9 mouse cellular contexts compared by ENCODE assay signal in the genomic region with DNA sequence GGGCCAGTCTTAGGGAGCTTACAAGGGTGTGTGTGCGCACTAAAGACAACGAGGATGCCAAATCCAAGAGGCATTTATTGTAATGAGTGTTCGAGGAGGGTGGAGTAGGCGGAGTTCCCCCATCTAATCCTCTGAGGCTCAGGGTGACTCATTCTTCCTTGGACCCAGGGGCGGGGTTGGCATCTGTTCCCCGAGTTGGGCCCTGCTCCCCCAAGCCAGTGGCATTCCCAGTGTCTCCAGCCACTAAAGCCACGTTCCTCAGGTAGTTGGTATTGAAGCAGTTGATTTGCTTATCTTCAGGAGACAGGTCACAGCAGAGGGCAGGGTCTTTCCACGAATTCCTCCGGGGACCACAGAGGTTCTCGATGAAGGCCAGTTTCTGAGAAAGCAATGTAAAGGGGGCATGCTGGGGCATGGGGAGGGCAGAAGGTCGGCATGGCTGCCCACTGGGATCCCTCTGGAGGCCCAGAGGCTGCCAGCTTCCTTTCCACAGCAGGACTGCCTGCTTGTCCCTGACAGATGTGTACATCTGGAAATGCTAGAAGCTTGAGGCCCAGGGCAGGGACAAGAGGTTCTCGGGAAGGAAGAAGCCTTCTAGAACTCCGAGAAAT. TPM values are rescaled to one million over a fixed set of nuclear protein-coding genes. Genes with fewer than 3 reads are reported as not detected.
DNase-seq lines count a peak whose midpoint lies in the region; ATAC-seq and TF ChIP-seq lines count a peak whose summit lies in the region.
"Had no signal": no experiment of that assay in that cellular context is flagged by ENCODE, and none has a peak within 500 bp of the region (broad histone marks: within the 10 kb centered on the region; RNA-seq: fewer than 3 reads in every experiment).

No protein-coding gene starts in this region.

- peak; percentile 97 for DNase-seq in heart, adult 11 months
- DNase-seq in NIH3T3 (ENCODE audit: low read depth), result peak; percentile 79
- peak; percentile 61 for DNase-seq in gastrocnemius, postnatal 14 days
- peak in 2 of 3 experiments; percentile 20 to 65 for DNase-seq in liver, embryonic 14.5 days (ENCODE audit: low read depth in 3 of 3, low spot score in 3 of 3)
- DNase-seq in cerebellum, adult 9-11 months, result no peak
- DNase-seq in frontal cortex, postnatal 14 days (ENCODE audit: low spot score in 2 of 2), result no peak
- no peak for DNase-seq in forebrain, postnatal 0 days

- no peak for TF ChIP-seq CTCF in liver, embryonic 14.5 days (IDR thresholded peaks at IDR 0.05; ENCODE audit: low read depth)
- no peak for TF ChIP-seq CTCF in forebrain, postnatal 0 days (IDR thresholded peaks at IDR 0.05; ENCODE audit: low read depth)

- no peak for TF ChIP-seq EP300 in liver, embryonic 14.5 days (IDR thresholded peaks at IDR 0.05; ENCODE audit: low read depth)

- no peak overlapping the region for H3K4me3 ChIP-seq in heart, embryonic 11.5 days (ENCODE audit: low read depth, low read length)
- no peak overlapping the region for H3K4me3 ChIP-seq in liver, embryonic 14.5 days (ENCODE audit: insufficient read depth in 1 of 2, low read depth in 2 of 2, low read length in 2 of 2)
- no peak overlapping the region for H3K4me3 ChIP-seq in forebrain, postnatal 0 days (ENCODE audit: low read depth, low read length)

- peaks cover 41% of the 10 kb centered on the region for H3K4me1 ChIP-seq in heart, embryonic 11.5 days (ENCODE audit: control insufficient read depth, insufficient read depth, low read length)
- H3K4me1 ChIP-seq in liver, embryonic 14.5 days (replicated peaks; ENCODE audit: control insufficient read depth in 2 of 2, insufficient read depth in 2 of 2, low read length in 1 of 2), result peaks cover 20 to 32% of the 10 kb centered on the region in 2 experiments
- no peaks in the 10 kb centered on the region for H3K4me1 ChIP-seq in forebrain, postnatal 0 days (ENCODE audit: insufficient read depth)

- 72% methylated on average over 13 of the region's 13 CpGs for WGBS in heart, embryonic 11.5 days (ENCODE audit: insufficient replicate concordance)
- 30% methylated on average over 13 of the region's 13 CpGs for WGBS in liver, embryonic 14.5 days (ENCODE audit: insufficient replicate concordance)
- WGBS in forebrain, postnatal 0 days, result 78% methylated on average over 13 of the region's 13 CpGs

- H3K9ac ChIP-seq in heart, embryonic 11.5 days (ENCODE audit: low read depth, low read length), result no peak overlapping the region
- peak overlapping the region; percentile 18 for H3K9ac ChIP-seq in liver, embryonic 14.5 days (replicated peaks)
- H3K9ac ChIP-seq in forebrain, postnatal 0 days, result no peak overlapping the region

- H3K27me3 ChIP-seq in heart, embryonic 11.5 days (ENCODE audit: control insufficient read depth, insufficient read depth, low read length), result no peaks in the 10 kb centered on the region
- H3K27me3 ChIP-seq in liver, embryonic 14.5 days (ENCODE audit: control insufficient read depth, insufficient read depth, low read length), result no peaks in the 10 kb centered on the region
- no peaks in the 10 kb centered on the region for H3K27me3 ChIP-seq in forebrain, postnatal 0 days (ENCODE audit: insufficient read depth, low read length)
- H3K27me3 ChIP-seq: megakaryocyte, embryonic 14.5 days had no signal

- H3K9me3 ChIP-seq in heart, embryonic 11.5 days (replicated peaks; ENCODE audit: control insufficient read depth, low read length), result no peaks in the 10 kb centered on the region
- H3K9me3 ChIP-seq in liver, embryonic 14.5 days (ENCODE audit: control insufficient read depth, low read length), result no peaks in the 10 kb centered on the region
- no peaks in the 10 kb centered on the region for H3K9me3 ChIP-seq in forebrain, postnatal 0 days (ENCODE audit: low read length)
- H3K9me3 ChIP-seq: megakaryocyte, embryonic 14.5 days had no signal

- H3K4me2 ChIP-seq in heart, embryonic 11.5 days, result no peak overlapping the region
- peak overlapping the region; percentile 15; the same call in 1 of the 2 replicates for H3K4me2 ChIP-seq in liver, embryonic 14.5 days (ENCODE audit: low read depth)
- H3K4me2 ChIP-seq in forebrain, postnatal 0 days (ENCODE audit: low read depth), result no peak overlapping the region

- H3K27ac ChIP-seq in heart, embryonic 11.5 days (ENCODE audit: low read depth, low read length), result no peak overlapping the region
- H3K27ac ChIP-seq in liver, embryonic 14.5 days, result peak overlapping the region; percentile 22; the same call in 1 of the 2 replicates
- H3K27ac ChIP-seq in forebrain, postnatal 0 days (ENCODE audit: low read depth, low read length), result no peak overlapping the region

- H3K36me3 ChIP-seq in heart, embryonic 11.5 days (ENCODE audit: control insufficient read depth, insufficient read depth, low read length), result peaks cover 8% of the 10 kb centered on the region; the same call in 1 of the 2 replicates
- H3K36me3 ChIP-seq in liver, embryonic 14.5 days (replicated peaks; ENCODE audit: control insufficient read depth, insufficient read depth, low read depth), result no peaks in the 10 kb centered on the region
- H3K36me3 ChIP-seq in forebrain, postnatal 0 days (ENCODE audit: insufficient read depth), result peaks cover 27% of the 10 kb centered on the region

- no peak for ATAC-seq in heart, embryonic 11.5 days (replicated peaks; ENCODE audit: insufficient number of reproducible peaks, low FRiP score, low TSS enrichment)
- peak; percentile 48 for ATAC-seq in liver, embryonic 14.5 days (ENCODE audit: insufficient read depth)
- no peak for ATAC-seq in forebrain, postnatal 0 days

- intact Hi-C loops in gastrocnemius, postnatal 14 days (cut with DNase I; ENCODE audit: low total_unique reads), result no loop called here

RNA-seq across cellular contexts. Expression of a gene that starts 5.2 kb away (rescaled TPM):
- polyA plus RNA-seq in heart, embryonic 11.5 days (2014; fragmentation: Nextera tagmentation; extraction: Ambion mirVana), result 85.0 and 86.7 TPM in 2 replicates
- 10 to 100 TPM; 16.7 to 18.5 TPM for total RNA-seq in gastrocnemius, postnatal 14 days (2021)
- polyA plus RNA-seq in liver, embryonic 14.5 days (2012; rRNA removed), result 9.3 and 9.8 TPM in 2 replicates
- 10.2 and 12.9 TPM in 2 replicates for polyA plus RNA-seq in liver, embryonic 14.5 days (2014; fragmentation: Nextera tagmentation; extraction: Ambion mirVana)
- 3.3 and 4.8 TPM in 2 replicates for total RNA-seq in forebrain, postnatal 0 days (2014; rRNA removed)
- 8.3 and 8.7 TPM in 2 replicates for polyA plus RNA-seq in forebrain, postnatal 0 days (2015; fragmentation: Nextera tagmentation; extraction: Ambion mirVana)

RNA-seq across cellular contexts. Expression of a gene that starts 25.8 kb away (rescaled TPM):
- polyA plus RNA-seq in heart, embryonic 11.5 days (2014; fragmentation: Nextera tagmentation; extraction: Ambion mirVana), result 42.2 and 46.1 TPM in 2 replicates
- total RNA-seq in gastrocnemius, postnatal 14 days (2021), result 10 to 100 TPM; 29.0 to 29.6 TPM
- polyA plus RNA-seq in liver, embryonic 14.5 days (2012; rRNA removed), result 14.5 and 19.9 TPM in 2 replicates
- 37.1 and 39.9 TPM in 2 replicates for polyA plus RNA-seq in liver, embryonic 14.5 days (2014; fragmentation: Nextera tagmentation; extraction: Ambion mirVana)
- total RNA-seq in forebrain, postnatal 0 days (2014; rRNA removed), result 40.2 and 52.6 TPM in 2 replicates
- polyA plus RNA-seq in forebrain, postnatal 0 days (2015; fragmentation: Nextera tagmentation; extraction: Ambion mirVana), result 36.5 and 41.2 TPM in 2 replicates

RNA-seq across cellular contexts. Expression of a gene that starts 46.5 kb away (rescaled TPM):
- polyA plus RNA-seq in heart, embryonic 11.5 days (2014; fragmentation: Nextera tagmentation; extraction: Ambion mirVana), result 3.5 and 5.1 TPM in 2 replicates
- 10 to 100 TPM; 27.1 to 50.8 TPM for total RNA-seq in gastrocnemius, postnatal 14 days (2021)
- 0.12 and 0.43 TPM in 2 replicates for polyA plus RNA-seq in liver, embryonic 14.5 days (2012; rRNA removed)
- 0.17 and 0.47 TPM in 2 replicates for polyA plus RNA-seq in liver, embryonic 14.5 days (2014; fragmentation: Nextera tagmentation; extraction: Ambion mirVana)
- total RNA-seq in forebrain, postnatal 0 days (2014; rRNA removed), result 0.81 and 1.8 TPM in 2 replicates
- polyA plus RNA-seq in forebrain, postnatal 0 days (2015; fragmentation: Nextera tagmentation; extraction: Ambion mirVana), result 0.67 and 2.0 TPM in 2 replicates

Comparison
In these comparisons a context has a peak if more than half of its experiments do, and no peak if none do; other contexts are left out.
1. DNase-seq: peak in heart, adult 11 months (single experiment), NIH3T3 (single experiment), gastrocnemius, postnatal 14 days (single experiment) and liver, embryonic 14.5 days (2 of 3); none in cerebellum, adult 9-11 months (single experiment), frontal cortex, postnatal 14 days (0 of 2) and forebrain, postnatal 0 days (single experiment).